Mouse (Mus musculus) lung, postnatal 10 days (tissue): ENCODE measurements around the gene Arhgef39.
"Not testable (repeated sequence)": the region's sequence is repeated elsewhere in the genome, so short reads cannot be mapped to it uniquely, and the experiment has no call there.

Experiments
- DNase-seq: peaks from one replicate; pipeline ENCODE4 v3.0.0; 2021

Arhgef39 gene

DNA sequence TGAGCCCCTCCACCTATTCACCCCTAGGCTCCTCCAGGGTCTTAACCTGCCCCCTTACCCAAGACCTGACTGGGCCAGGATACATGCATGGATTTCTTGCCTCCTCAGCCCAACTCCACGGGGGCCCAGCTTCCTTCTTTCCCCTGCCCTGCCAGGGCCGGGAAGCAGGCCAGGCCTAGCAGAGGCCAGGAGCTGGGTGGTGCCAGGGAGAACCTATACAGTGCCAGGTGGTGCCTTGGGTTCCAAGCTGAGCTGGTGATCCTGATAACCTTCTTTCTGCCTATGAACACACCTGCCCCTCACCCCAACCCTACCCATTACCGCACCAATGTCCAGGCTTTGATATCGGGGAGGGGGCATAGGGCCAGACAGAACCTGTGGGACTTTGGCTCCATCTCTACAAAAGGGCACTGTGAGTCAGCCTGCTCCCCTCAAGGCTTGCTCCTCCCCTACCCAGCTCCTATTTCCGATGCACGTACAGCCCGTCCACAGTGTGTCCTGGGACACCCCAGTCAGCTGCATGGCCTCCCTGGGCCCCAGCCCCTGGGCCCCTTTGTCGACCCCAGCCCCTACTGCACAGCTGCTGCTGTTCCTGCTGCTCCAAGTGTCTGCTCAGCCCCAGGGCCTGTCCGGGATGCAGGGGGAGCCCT, 7.2 kb upstream of the Arhgef39 start, which contains the start of gene Car9:
TSS of gene Car9 (plus strand) at position 431 of the 650 bp plus-strand sequence.
- DNase-seq: no peak

DNA sequence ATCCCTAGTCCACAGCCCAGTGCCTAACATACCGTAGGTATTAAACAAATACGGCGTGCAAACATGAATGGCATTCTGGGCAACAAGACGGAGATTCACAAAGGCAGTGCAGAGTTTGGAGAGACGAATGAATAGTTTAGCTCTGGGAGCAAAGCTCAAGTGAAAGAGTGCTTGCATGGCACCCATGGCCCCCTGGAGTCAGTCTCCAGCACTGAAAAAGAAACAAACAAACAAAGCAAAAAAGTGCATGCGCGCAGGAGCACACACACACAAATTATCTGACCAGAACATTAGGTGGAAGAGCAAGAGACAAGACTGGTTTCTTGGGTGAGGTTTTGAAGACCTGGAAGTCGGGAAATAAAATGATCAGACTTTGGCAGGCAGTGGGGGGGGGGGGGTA, 6.6 kb upstream of the Arhgef39 start:
- no peak for DNase-seq

DNA sequence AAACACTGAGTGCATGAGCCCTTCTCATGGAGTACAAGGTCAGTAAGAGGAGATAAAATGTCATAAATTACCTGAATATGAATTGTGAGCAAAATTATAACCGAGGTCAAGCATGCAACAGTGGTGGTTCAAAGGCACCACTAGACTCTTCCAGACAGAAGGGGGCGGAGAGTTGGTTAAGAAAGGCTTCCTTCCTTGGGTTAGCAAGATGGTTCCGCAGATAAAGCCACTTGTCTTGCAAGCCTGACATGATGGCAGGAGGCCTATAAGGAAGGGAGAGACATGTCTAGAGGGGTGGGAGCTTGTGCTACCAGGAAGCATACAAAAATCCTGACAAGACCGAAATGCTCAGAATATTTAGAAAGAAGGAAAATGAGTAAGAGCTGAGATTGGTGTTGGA, 4.8 kb upstream of the Arhgef39 start:
- no peak for DNase-seq

DNA sequence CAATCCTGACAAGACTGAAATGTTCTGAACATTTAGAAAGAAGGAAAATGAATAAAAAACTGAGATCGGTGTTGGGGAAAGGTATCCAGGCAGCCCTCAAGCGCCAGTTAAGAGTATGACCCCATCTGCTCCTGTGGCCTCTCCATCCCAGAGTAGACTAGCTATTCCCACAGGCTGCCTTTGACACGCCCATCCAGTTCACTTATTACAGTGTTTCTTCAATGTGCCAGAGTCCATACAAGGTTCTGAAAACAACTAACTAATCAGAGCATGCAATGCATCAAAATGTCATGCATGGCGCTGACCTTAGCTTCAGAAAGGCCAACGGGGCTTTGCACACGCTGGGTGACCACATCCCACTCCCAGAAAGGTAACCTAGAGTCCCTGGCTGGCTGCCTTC, 4.0 kb upstream of the Arhgef39 start:
- DNase-seq: no peak

DNA sequence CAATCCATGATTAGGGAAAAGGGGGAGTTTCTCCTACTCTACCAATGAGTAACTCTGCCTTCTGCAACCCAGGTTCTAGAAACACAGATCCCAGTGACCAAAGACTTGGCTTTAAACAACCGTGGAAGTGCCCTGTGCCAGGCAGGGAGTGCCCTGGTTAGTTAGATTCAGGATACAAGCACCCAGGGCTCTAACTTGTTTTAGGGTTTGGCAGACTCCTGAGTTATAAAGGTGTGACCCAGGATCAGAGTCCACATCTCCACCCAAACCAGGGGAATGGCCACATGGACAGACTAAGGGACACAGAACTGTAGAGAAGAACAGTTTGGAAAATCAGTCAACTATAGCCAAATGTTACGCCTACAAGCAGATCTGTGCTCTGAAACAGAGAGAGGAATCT, 3.5 kb upstream of the Arhgef39 start:
- no peak for DNase-seq

DNA sequence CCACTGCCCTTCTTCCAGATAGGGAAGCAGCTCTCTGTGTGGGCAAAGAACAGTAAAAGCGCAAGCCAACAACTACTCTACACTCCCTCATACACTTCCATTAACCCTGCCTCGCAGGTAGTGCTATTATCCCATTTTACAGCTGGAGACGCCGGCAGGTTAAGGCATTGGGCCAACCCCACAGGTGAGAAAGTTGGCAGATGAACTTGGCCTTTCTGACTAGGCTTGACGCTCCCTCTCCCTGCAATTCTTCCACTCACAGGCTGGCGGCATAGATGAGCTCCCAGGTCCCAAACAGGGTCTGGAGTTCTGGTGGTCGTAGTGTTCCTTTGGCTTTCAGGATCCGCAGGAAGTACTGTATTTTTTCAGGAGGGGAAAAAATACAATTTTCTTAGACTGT, 512 bp downstream of the Arhgef39 start:
- DNase-seq: peak; percentile 45

DNA sequence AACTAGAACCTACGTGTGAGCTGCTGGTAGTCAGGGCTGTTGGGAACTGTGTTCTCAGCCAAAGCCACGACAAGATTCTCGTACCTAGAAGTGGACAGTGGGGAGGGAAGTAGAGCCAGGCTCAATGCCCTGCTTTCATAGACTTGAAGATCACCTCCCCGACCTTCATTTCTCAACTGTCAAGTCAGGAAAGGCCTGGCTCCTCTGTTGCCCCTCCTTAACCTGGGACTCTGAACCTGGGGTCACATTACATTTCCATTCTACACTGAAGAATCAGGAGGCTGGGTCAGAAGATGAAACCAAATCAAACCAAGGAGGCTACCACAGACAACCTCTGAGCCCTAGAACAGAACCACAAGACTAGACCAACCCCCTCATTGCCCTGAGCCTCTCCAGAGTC, 1.5 kb downstream of the Arhgef39 start:
- no peak for DNase-seq

DNA sequence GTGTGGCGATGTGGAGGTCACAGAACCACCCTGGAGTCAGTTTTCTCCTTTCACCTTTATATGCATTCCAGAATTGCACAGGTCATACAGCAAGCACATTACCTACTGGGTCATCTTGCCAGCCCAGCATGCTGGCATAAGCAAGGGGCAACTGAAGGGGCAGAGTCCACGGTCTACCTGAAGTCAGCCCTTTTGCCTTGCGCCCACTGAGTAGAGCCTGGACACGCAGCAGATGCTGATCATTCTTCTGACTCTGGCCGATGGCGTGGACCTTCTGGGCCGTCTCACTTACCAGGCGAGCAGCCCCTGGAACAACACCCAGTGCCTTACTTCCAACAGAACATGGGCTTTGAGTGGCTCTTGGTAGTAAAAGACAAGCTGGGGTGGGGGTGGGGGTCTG, 2.1 kb downstream of the Arhgef39 start:
- DNase-seq: no peak

DNA sequence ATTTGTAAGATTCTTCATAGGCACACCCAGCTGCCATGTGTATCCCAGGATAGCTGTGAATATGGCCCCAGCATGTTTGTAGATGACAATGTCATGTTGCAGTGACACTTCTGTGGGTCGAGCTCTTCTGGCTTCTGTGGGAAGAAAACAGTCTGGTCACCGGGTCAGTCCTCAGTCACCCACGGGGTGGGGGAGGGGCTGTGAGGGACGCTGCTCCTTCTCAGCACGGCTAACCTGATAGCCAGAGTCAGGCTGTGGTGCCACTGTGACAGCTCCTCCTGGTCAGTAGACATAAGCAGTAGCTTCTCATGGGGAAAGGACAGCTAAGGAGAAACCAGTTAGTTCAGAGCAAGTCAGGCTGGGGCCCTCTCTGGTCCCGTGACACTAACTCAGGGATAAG, 2.9 kb downstream of the Arhgef39 start:
- no peak for DNase-seq

DNA sequence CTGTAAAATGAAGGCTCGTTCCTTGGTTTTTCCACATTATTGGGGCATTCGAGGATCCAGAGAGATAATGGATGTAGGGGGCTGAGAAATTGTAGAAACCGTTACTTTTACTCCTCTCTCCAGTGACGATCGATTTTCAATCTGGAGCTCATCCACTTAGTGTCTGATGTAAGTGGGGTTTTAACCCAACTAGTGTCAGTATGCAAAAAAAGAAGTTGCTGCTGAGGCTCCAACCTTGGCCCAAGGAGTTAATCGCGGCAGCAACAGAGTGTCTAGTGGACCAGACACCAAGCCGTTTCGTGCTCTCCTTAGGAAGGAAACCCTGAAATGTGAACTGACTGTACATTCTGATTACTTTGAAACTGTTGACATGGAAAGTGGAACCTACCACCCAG, 5.7 kb downstream of the Arhgef39 start:
- no peak for DNase-seq

DNA sequence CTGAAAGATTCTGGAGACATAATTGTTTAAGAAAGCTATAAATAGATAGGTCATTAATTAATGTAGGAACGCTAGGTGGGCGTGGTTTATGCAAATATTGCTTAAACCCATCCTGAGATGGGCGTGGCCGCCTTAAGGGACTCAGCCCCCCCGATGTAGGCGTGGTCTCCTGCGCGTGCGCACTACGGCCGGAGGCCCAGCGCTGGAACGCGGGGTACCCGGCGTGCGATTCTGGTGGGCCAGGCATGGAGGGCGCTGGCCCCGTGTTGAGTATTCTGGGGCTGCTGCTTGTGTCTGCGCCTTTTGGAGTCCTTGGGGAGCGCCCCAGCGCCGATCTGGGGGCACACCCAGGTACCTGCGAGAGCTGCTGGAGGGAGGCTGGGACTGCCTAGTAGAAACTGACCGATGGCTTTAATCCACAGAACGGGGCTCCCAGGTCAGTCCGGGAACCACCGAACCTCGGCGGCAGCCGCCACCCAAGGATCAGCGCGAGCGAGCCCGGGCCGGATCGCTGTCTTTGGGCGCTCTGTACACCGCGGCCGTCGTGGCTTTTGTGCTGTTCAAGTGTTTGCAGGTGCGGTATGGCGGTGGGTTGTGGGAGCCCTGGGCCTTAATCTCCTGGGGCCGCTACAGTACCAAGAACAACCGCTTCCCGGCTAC, 6.2 kb downstream of the Arhgef39 start:
- DNase-seq: peak; percentile 97

DNA sequence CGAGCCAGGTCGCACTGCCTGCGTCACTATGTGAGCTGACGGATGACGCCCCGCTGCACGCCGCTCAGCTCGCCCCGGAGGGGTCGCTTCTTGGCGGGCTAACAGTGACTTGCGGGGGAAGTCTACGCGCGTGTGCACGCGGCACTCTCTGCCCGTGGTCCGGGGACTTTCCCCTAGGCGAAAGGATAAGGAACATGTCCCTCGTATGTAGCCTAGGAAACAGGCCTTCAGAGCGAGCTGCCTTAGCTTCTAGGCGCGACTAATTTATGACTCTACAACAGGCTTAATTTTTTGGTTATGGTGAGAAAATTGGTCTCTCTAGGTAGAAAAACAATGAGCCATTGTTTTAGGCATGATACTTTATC, 6.7 kb downstream of the Arhgef39 start, which contains the start of gene Ccdc107:
TSS of gene Ccdc107 (plus strand) at position 80 of the 365 bp plus-strand sequence.
- DNase-seq: peak; percentile 93

DNA sequence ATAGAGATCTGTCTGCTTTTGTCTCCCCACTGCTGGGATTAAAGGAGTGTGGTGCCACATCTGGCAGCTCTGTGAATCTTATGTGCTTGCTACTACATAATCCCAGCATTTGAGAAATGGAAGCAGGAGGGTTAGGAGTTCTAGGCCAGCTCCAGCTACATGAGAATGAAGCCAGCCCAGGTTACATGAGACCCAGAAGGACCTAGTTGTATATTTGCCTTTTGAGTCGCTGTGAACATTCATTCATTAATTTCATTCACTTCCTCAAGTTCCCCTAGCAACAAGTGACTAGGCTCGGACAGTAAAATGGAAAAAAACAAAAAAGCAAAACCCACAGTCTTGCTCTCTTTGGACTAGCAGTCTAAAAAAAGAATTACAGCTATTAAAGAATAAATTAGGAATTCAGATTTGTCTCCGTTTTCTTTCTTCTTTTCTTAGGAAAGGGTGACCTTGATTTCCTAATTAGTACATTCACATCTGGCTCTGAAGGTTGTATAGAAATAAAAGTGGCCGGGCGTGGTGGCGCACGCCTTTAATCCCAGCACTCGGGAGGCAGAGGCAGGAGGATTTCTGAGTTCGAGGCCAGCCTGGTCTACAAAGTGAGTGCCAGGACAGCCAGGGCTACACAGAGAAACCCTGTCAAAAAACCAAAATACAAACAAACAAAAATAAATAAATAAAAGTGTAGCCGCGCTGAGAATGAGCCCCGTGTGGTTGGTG, 7.2 kb downstream of the Arhgef39 start:
- DNase-seq: no peak

DNA sequence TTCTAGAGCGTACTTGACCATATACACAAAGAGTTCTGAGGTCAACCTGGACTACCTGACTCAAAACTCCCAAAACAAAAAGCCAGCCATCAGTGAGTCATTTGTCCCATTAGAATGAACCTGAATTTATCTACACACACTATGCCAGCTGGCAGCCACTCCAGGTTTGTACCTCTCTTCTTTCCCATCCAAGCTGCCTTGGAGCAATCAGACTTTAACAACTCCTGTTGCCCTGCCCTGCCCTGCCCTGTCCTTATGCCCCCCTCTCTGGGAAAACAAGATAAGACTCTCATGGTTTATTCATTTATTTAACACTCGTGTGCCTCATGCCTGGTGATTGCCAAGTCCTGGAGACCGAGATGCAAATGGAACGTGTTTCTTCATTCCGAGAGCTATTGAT, 8.7 kb downstream of the Arhgef39 start:
- peak; percentile 63 for DNase-seq

DNA sequence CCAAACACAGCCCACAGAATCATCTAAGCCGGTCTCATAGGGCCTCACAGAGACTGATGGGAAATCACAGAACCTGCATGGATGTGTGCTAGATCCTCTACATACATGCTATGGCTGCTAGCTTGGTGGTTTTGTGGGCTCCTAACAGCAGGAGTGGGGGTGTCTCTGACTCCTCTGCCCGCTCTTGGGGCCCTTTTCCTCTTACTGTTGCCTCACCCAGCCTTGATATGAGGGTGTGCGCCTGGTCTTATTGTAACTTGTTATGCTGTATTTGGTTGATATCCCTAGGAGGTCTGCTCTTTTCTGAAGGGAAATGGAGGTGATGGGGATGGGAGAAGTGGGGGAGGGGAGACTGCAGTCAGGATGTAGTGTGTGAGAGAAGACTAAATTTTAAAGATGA, 9.9 kb downstream of the Arhgef39 start:
- DNase-seq: no peak

DNA sequence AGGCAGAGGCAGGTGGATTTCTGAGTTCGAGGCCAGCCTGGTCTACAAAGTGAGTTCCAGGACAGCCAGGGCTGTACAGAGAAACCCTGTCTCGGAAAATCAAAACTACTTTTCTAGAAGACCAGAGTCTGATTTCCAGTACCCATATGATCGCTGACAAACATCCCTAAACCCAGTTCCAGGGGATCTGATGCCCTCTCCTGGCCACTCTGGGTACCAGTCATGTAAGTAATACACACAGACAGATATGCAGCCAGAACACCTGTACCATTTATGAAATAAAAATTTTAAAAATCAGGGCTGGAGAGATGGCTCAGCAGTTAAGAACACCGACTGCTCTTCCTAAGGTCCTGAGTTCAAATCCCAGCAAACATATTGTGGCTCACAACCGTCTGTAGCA, 13.8 kb downstream of the Arhgef39 start:
- not testable (repeated sequence) for DNase-seq

DNA sequence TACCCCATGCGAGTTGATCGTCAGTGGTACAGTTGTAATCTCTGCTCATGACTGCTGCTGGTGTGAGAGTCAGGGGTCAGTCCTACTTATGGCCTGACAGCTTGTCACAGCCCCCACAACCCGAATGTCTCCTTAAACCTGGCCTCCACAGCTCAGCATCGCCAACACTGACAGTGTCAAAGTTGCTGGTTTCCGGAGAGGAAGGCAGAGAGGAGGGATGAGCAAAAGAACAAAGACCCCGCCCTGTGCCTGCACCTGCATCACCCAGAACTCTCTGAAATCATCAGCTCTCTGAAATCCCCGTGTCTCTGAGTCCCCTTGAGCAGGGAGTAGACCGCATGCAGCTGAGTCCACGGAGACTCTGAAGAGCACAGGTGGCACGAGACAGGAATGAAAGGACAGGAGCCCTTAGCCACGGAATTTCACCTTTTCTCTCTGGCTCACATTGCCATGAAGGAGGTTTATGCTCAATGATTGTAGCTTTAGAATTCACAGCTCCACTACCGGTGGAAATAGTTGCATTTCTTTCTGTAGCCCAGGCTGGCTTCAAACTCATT, 15.9 kb downstream of the Arhgef39 start, which contains the start of gene Sit1:
TSS of gene Sit1 (minus strand) at position 200 of the 557 bp plus-strand sequence.
- DNase-seq: no peak

DNA sequence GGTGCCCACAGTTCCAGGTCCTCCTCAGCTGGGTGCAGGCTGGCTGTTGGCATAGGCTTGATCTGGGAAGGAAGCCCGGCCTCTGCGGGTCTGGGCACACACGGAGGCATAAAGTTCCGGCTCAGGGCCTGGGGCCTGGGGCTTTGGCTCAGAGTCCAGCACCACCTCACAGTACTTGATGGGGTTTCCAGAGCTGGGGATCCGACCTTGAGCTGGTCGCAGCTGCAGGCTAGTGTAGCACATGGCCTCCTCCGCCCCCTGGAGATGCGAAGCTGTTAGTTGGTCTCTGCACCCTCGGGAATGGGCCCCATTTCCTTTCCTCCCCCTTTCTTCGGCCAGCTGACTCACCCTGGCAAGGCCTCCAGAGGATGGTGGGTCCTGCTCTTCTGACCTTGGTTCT, 16.9 kb downstream of the Arhgef39 start:
- DNase-seq: no peak

DNA sequence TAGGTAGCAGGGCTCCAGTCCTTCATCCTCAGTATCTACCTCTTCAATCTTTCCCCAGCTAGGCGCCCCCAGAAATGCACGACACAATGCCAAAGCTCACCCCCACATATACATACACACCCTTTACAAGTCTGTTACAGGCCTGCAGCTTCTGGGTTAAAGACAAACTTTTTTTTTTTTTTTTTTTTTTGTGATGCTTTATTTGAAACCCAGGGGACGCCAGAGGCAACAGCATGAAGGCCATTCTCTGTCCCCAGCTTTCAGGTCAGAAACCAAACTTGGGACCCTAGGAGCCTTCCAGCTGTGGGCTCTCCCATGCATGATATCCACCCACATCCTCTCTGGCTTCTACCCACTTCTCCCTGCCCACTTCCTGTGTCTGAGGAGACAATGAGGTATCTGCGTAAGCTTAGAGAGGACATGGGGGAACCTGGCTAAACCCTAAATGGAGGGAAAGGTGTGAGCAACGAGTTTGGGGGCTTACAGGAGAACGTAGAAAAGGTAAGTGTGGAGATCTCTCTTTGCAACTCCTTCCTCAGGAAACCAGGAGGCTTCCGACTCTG, 17.5 kb downstream of the Arhgef39 start:
- no peak for DNase-seq

DNA sequence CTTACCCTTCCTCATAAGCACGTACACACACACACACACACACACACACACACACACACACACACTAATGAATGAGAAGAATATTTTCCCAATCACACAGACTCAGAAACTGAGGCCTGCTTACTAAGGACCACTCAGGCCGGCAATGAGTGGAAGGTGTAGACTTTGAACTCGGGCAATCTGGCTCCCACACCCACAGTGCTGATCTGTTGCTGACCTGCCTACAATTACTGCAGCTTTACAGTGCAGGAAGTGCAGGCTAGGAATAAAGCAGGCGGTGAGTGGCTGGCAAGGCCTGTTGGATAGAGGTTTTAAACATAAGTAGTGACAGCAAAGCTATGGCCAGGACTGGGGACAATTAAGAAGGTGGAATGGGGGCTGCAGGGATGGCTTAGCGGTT, 18.5 kb downstream of the Arhgef39 start:
- DNase-seq: no peak

DNA sequence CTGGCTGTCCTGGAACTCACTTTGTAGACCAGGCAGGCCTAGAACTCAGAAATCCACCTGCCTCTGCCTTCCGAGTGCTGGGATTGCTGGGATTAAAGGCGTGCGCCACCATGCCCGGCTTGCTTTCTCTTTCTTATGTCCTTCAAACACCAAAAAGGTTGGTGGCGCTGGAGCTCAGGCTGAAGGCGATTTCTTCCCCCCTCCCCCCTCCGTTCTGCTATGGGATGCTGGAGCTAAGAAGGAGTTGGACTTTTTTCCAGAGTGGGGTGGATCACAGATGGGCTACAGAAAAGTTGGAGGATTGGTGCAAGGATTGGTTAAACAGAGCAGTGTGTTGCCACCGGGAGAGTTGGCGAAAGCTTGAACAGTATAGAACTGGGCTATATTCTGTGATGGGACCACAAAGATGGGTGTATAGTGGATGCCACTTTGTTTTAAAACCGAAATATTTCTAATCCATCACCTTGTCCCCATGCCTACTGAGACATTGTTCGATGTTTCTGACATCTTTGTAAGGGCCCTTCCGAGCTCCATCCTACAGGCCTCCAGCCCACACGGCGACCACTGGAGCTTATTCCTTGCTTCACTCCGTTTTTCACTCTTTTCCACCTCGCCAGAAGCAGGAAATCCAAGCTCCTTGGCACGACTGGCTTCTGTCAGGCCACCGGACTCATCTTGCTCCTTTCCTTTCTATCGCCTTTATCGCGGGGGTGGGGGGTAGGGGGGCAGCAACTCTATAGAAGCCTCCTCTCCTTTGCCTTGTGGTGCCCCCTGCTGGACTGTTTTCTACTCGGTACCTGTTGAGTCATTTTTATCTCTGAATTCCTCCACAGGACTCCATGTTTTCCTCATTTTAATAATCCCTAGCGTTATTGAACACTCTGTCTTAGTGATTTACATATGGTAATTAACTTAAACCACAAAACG, 20.3 kb downstream of the Arhgef39 start:
- peak; percentile 89 for DNase-seq

DNA sequence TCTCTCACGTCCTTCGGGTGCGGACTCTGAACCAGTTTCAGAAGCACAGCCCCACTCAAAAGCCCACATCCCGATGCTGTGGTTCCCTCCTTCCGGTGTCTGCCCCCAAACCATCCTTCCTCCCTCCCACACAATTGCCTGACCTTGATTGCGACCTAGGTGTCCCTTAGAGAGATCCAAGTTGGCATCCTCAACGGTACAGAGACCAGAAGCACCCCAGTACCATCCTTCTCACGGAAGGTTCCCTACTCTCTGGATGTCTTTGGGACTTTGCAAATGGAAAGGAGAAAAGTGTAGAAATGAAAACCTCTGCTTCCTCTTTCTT, 21.0 kb downstream of the Arhgef39 start:
- no peak for DNase-seq
